Mouse (Mus musculus) forebrain, postnatal 0 days (tissue): ENCODE results near the gene Cd244a. TPM values are rescaled to one million over a fixed set of nuclear protein-coding genes. Genes with fewer than 3 reads are reported as not detected.

Experiments used
- ATAC-seq: fragments of 200-750 bp; cut with Nextera tagmentation; 2 replicates; pipeline ENCODE4 v1.8.0; 2017; ENCODE audit warnings: mild to moderate bottlenecking, moderate library complexity
- DNase-seq: peaks from one replicate; pipeline ENCODE4 v3.0.0-alpha.2; 2015
- H3K27ac ChIP-seq: fragments of 300-500 bp; sonication (generic); 2 replicates; pipeline ENCODE4 v1.5.1; 2014; ENCODE audit warnings: low read depth, mild to moderate bottlenecking, antibody characterized with exemption, low read length, moderate library complexity, mixed read lengths
- H3K27me3 ChIP-seq: fragments of 300-500 bp; sonication (generic); 2 replicates; pipeline ENCODE4 v1.6.1; 2014; ENCODE audit warnings: mild to moderate bottlenecking, low read length, mixed read lengths; ENCODE audit not compliant: insufficient read depth
- H3K36me3 ChIP-seq: fragments of 300-500 bp; sonication (generic); 2 replicates; pipeline ENCODE4 v1.6.1; 2014; ENCODE audit warnings: mild to moderate bottlenecking, moderate library complexity; ENCODE audit not compliant: insufficient read depth
- H3K4me1 ChIP-seq: fragments of 300-500 bp; sonication (generic); 2 replicates; pipeline ENCODE4 v1.6.1; 2014; ENCODE audit warnings: antibody characterized with exemption; ENCODE audit not compliant: insufficient read depth
- H3K4me2 ChIP-seq: fragments of 300-500 bp; sonication (generic); 2 replicates; pipeline ENCODE4 v1.6.1; 2014; ENCODE audit warnings: low read depth, mild to moderate bottlenecking, moderate library complexity
- H3K4me3 ChIP-seq: fragments of 300-500 bp; sonication (generic); 2 replicates; pipeline ENCODE4 v1.5.1; 2014; ENCODE audit warnings: low read depth, low read length, mixed read lengths
- H3K9ac ChIP-seq: fragments of 300-500 bp; sonication (generic); 2 replicates; pipeline ENCODE4 v1.6.1; 2014; ENCODE audit warnings: mild to moderate bottlenecking
- H3K9me3 ChIP-seq: fragments of 300-500 bp; sonication (generic); 2 replicates; pipeline ENCODE4 v1.6.1; 2016; ENCODE audit warnings: low read length
- CTCF ChIP-seq: sonication (generic); IDR thresholded peaks from 2 replicates; pipeline ENCODE4 v1.5.1; 2016; ENCODE audit warnings: antibody characterized with exemption, control low read depth, low read depth
- WGBS: fragments of 180-500 bp; shearing (Covaris S2); extraction: QIAGEN DNeasy Blood & Tissue Kit; methylation state at CpG from one replicate; pipeline ENCODE4 v1.1.7; 2014; 5-methylcytosine and 5-hydroxymethylcytosine counted together
- microRNA-seq, 2 experiments: library from miRNA; unstranded; fragments of <30 nt; microRNA quantifications; one replicate each; pipeline ENCODE4; 2016
- polyA plus RNA-seq: library from polyadenylated mRNA; unstranded; fragments of >200 nt; fragmentation: Nextera tagmentation; extraction: Ambion mirVana; gene quantifications from 2 replicates; pipeline ENCODE4 v1.2.1, GENCODE M21; 2015
- total RNA-seq: library from RNA; depleted of rRNA; stranded (reverse); fragments of >200 nt; gene quantifications from 2 replicates; pipeline ENCODE4 v1.2.3, GENCODE M21; 2014; rRNA removed

Gene Cd244a
- total and polyA plus RNA-seq, 2 experiments from 2014 or later = not detected

DNA sequence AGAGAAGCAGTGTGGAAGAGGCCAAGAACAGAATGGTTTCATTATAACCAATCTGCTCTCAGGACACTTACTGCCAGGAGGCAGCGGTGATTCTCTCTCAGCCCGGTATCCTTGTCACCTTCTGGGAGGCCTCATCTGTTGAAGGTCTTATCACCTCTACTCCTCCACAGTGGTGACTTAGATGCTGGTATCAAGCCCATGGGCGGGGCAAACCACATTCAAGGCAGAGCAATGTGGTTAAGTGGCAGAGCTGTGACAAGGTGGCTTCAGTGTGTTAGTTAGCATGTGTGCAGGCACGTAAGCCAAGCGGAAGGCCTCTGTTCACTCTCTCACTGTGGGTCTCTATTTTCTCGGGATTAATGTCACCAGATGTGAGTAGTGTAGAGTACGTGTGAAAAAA, 84.6 kb downstream of the Cd244a start:
- DNase-seq = no peak
- no peak overlapping the region for H3K4me2 ChIP-seq
- TF ChIP-seq CTCF = no peak
- no peak overlapping the region for H3K27ac ChIP-seq
- 81% methylated on average over 7 of the region's 7 CpGs for WGBS
- no peak overlapping the region for H3K4me3 ChIP-seq
- no peaks in the 10 kb centered on the region for H3K36me3 ChIP-seq
- H3K9ac ChIP-seq = no peak overlapping the region
- H3K4me1 ChIP-seq = no peaks in the 10 kb centered on the region
- no peaks in the 10 kb centered on the region for H3K9me3 ChIP-seq
- ATAC-seq = no peak
- H3K27me3 ChIP-seq = no peaks in the 10 kb centered on the region

DNA sequence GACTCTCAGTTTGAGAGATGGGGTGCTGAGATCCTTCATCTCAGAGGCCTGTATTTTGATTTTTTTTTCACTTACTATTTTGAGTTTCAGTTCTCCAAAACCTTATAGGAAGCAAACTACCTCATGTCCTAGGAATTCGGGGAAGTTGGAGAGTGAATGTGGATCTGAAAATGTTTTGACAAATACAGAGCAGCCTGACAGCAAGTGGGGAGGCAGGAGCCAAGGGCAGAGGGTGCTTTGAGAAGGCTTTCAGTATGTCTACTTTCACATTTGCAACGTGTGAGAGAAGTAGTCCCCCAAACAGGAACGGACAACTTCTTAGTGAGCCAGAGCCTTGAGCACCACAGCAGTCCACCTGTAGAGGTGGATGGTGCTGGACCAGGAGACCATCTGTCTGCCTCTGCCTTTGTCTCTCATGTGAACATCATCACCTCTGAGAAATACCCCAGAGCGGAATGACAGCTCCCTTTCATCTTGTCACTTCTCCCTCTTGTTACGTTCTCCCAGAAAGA, 87.5 kb downstream of the Cd244a start:
- H3K9ac ChIP-seq = no peak overlapping the region
- H3K9me3 ChIP-seq = no peaks in the 10 kb centered on the region
- no peak overlapping the region for H3K27ac ChIP-seq
- WGBS = 70% methylated on average over 5 of the region's 5 CpGs
- no peak for TF ChIP-seq CTCF
- no peak for DNase-seq
- no peaks in the 10 kb centered on the region for H3K36me3 ChIP-seq
- H3K4me2 ChIP-seq = no peak overlapping the region
- no peak for ATAC-seq
- no peaks in the 10 kb centered on the region for H3K4me1 ChIP-seq
- no peaks in the 10 kb centered on the region for H3K27me3 ChIP-seq
- no peak overlapping the region for H3K4me3 ChIP-seq

DNA sequence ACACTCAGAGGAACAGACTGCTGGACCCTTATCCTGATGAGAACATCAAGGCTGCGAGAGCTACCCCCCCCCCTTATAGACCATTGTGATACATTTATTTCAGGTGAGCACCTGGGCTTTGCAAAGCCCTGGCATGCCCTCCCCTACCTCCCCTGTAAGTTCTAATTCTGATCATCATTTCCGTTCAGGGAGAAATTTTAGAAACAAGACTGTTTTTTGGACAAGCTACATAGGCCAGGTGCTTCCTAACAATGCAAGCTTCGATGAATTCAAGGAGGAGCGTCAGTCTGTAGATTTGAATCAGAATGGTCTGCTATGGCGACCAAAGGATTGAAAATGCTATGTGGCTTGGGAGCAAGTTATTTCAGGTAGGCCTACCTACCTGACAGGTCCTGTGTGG, 88.7 kb downstream of the Cd244a start:
- Histone ChIP-seq H3K4me1 (no peaks in the 10 kb centered on the region), H3K36me3 (no peaks in the 10 kb centered on the region), H3K27me3 (no peaks in the 10 kb centered on the region), H3K27ac (no peak overlapping the region), H3K4me2 (no peak overlapping the region), H3K4me3 (no peak overlapping the region), H3K9ac (no peak overlapping the region), H3K9me3 (no peaks in the 10 kb centered on the region)
- TF ChIP-seq CTCF = no peak
- ATAC-seq (no peak), DNase-seq (no peak)
- 83% methylated on average over 5 of the region's 5 CpGs for WGBS

DNA sequence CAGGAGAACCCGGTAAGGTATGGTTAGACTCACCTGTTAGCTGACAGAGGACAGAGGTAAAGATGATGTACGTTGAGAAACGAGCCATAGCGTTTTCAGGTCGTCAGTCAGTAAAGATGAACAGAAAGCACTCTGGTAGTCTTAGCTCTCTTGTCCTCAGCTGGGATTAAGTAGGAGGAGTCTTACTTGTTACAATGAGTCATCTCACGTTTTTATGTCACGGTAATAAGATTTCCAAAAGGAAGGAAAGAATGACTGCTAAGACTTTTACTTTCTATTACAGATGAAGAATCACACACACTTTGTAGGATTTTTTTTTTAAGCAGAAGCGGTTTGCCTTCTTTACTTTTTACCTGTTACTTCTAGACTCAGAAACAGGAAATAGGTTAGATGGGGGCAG, 89.8 kb downstream of the Cd244a start:
- Histone ChIP-seq H3K4me2 (no peak overlapping the region), H3K9ac (no peak overlapping the region), H3K36me3 (no peaks in the 10 kb centered on the region), H3K4me3 (no peak overlapping the region), H3K4me1 (no peaks in the 10 kb centered on the region), H3K27ac (no peak overlapping the region), H3K9me3 (no peaks in the 10 kb centered on the region), H3K27me3 (no peaks in the 10 kb centered on the region)
- DNase-seq (no peak), ATAC-seq (no peak)
- 74% methylated on average over 8 of the region's 8 CpGs for WGBS
- no peak for TF ChIP-seq CTCF

DNA sequence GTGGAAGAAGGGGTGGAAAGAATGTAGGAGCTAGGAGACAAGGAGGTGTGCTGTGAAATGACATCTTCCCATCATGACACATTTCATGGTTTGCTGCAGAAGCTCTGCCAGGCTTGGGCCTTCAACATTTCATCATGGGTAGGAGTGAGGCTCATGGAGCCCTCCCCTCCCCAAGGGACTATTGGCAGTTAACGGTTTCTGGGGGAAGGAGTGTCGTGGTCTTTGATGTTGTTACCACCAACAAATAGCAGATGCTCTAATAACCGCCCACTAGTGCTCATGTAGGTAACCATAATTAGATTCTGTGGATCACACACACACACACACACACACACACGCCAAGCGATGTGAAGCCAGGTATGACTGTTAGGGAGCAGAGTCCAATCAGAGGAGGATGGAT, 93.7 kb downstream of the Cd244a start, which contains the start of gene Slamf7:
Gene Slamf7, minus strand, starts transcription at position 302 of the 400 bp plus-strand sequence.
- no peaks in the 10 kb centered on the region for H3K4me1 ChIP-seq
- H3K27ac ChIP-seq = no peak within 1 kb of the TSS
- H3K4me3 ChIP-seq = no peak within 1 kb of the TSS
- no peak within 1 kb of the TSS for H3K9ac ChIP-seq
- no peak for DNase-seq
- TF ChIP-seq CTCF = no peak
- no peak within 1 kb of the TSS for H3K4me2 ChIP-seq
- no peaks in the 10 kb centered on the region for H3K9me3 ChIP-seq
- 92% methylated on average over 5 of the region's 5 CpGs for WGBS
- ATAC-seq = no peak
- no peaks in the 10 kb centered on the region for H3K27me3 ChIP-seq
- no peaks in the 10 kb centered on the region for H3K36me3 ChIP-seq

DNA sequence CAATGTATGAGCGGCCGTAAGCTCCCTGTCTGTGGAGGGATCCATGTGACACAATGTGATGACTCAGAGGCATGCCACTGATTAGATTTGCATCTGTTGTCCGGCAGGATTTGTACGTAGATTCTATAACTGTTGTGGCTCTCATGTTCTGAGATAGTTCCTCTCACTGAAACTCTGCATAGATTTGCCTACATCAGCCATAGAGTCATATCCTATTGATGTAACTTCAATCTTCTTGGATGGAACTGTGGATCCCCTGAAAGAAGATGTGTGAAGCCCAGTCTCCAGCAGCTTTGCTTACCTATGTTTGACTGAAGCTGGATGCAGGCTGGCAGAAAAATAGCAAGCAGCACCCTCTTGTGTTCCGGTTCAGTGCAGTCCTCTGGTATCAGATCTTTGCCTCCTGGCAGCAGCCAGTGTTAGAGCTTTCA, 99.6 kb downstream of the Cd244a start:
- Histone ChIP-seq H3K27ac (no peak overlapping the region), H3K4me3 (no peak overlapping the region), H3K4me1 (no peaks in the 10 kb centered on the region), H3K36me3 (no peaks in the 10 kb centered on the region), H3K9me3 (no peaks in the 10 kb centered on the region), H3K4me2 (no peak overlapping the region), H3K9ac (no peak overlapping the region), H3K27me3 (no peaks in the 10 kb centered on the region)
- 87% methylated on average over 5 of the region's 5 CpGs for WGBS
- ATAC-seq (no peak), DNase-seq (peak; percentile 22)
- peak; percentile 38 for TF ChIP-seq CTCF

Small RNA genes within 50 kb of the gene (microRNA-seq; reads per million reads assigned to microRNA genes)
- gene Mir7683 = 0 reads per million in 2 experiments

Other genes with a start within 250 kb of the Cd244a start
- 22.5 and 31.1 TPM in 2 replicates for gene Dedd, start 230.0 kb upstream of the Cd244a start, total RNA-seq
- 42.2 and 44.6 TPM in 2 replicates for gene Dedd, start 230.0 kb upstream of the Cd244a start, polyA plus RNA-seq
- 44.9 and 47.6 TPM in 2 replicates for gene Nit1, start 213.5 kb upstream of the Cd244a start, total RNA-seq
- gene Nit1, start 213.5 kb upstream of the Cd244a start, polyA plus RNA-seq = 42.1 and 48.1 TPM in 2 replicates
- 18.2 and 27.0 TPM in 2 replicates for gene Pfdn2, start 213.5 kb upstream of the Cd244a start, total RNA-seq
- 143 and 146 TPM in 2 replicates for gene Pfdn2, start 213.5 kb upstream of the Cd244a start, polyA plus RNA-seq
- 4.3 and 5.0 TPM in 2 replicates for gene Klhdc9, start 198.4 kb upstream of the Cd244a start, total RNA-seq
- gene Klhdc9, start 198.4 kb upstream of the Cd244a start, polyA plus RNA-seq = 5.1 and 6.9 TPM in 2 replicates
- gene Nectin4, start 189.1 kb upstream of the Cd244a start, total RNA-seq = 1.0 and 2.0 TPM in 2 replicates
- gene Nectin4, start 189.1 kb upstream of the Cd244a start, polyA plus RNA-seq = 1.3 and 1.8 TPM in 2 replicates
- 0.69 and 0.81 TPM in 2 replicates for gene Arhgap30, start 170.2 kb upstream of the Cd244a start, total RNA-seq
- gene Arhgap30, start 170.2 kb upstream of the Cd244a start, polyA plus RNA-seq = 0.53 and 0.65 TPM in 2 replicates
- 168 and 183 TPM in 2 replicates for gene Usf1, start 147.9 kb upstream of the Cd244a start, total RNA-seq
- 198 and 200 TPM in 2 replicates for gene Usf1, start 147.9 kb upstream of the Cd244a start, polyA plus RNA-seq
- 1.3 and 2.0 TPM in 2 replicates for gene Tstd1, start 140.3 kb upstream of the Cd244a start, total RNA-seq
- gene Tstd1, start 140.3 kb upstream of the Cd244a start, polyA plus RNA-seq = 1.9 and 3.1 TPM in 2 replicates
- gene F11r, start 121.7 kb upstream of the Cd244a start, total RNA-seq = 3.6 and 6.2 TPM in 2 replicates
- 4.6 and 7.8 TPM in 2 replicates for gene F11r, start 121.7 kb upstream of the Cd244a start, polyA plus RNA-seq
- gene Alyref2, start 55.7 kb upstream of the Cd244a start, total RNA-seq = 12.2 and 13.4 TPM in 2 replicates
- 17.5 and 20.8 TPM in 2 replicates for gene Alyref2, start 55.7 kb upstream of the Cd244a start, polyA plus RNA-seq
- gene Itln1, start 23.9 kb upstream of the Cd244a start, total RNA-seq = not detected in 2 replicates
- not detected in 2 replicates for gene Itln1, start 23.9 kb upstream of the Cd244a start, polyA plus RNA-seq
- gene Ly9, start 48.2 kb downstream of the Cd244a start, total RNA-seq = 0.46 TPM in 1 of 2 replicates, not detected in the other
- gene Ly9, start 48.2 kb downstream of the Cd244a start, polyA plus RNA-seq = 0.10 and 0.20 TPM in 2 replicates
- 0.05 TPM in 1 of 2 replicates, not detected in the other for gene Slamf7, start 93.8 kb downstream of the Cd244a start, total RNA-seq
- not detected in 2 replicates for gene Slamf7, start 93.8 kb downstream of the Cd244a start, polyA plus RNA-seq
- gene Cd48, start 122.8 kb downstream of the Cd244a start, total RNA-seq = 0.69 and 1.3 TPM in 2 replicates
- 1.0 and 1.1 TPM in 2 replicates for gene Cd48, start 122.8 kb downstream of the Cd244a start, polyA plus RNA-seq
- gene Slamf1, start 207.9 kb downstream of the Cd244a start, total RNA-seq = 0.15 and 0.19 TPM in 2 replicates
- 0.11 and 0.15 TPM in 2 replicates for gene Slamf1, start 207.9 kb downstream of the Cd244a start, polyA plus RNA-seq